Mouse (Mus musculus) left cerebral cortex, adult 18-20 months (tissue): ENCODE results near the gene Parp16. TPM values are rescaled to one million over a fixed set of nuclear protein-coding genes. Genes with fewer than 3 reads are reported as not detected.
A peak's percentile ranks its signal among the peaks of the same experiment; 100 is the strongest.
"Not testable (repeated sequence)": the region's sequence is repeated elsewhere in the genome, so short reads cannot be mapped to it uniquely, and the experiment has no call there.

Experiments used
- DNase-seq, 2 experiments: peaks; one replicate each; pipeline ENCODE4 v3.0.0; 2021 to 2022; ENCODE audit warnings: low spot score in 2 of 2, mixed read lengths in 1 of 2
- total RNA-seq, 2 experiments: library from RNA; stranded (reverse); gene quantifications; 2 replicates each; pipeline ENCODE4 v1.2.3; 2021

Gene Parp16
- total RNA-seq, 2 experiments from 2014 or later = 4.0 to 4.3 TPM

GRCm38 (mm10) chr9:65275810-65276530 is 80.8 kb downstream of the Parp16 start:
- no peak for DNase-seq

GRCm38 (mm10) chr9:65281536-65282151 is 86.5 kb downstream of the Parp16 start:
- peak in 1 of 2 experiments; percentile 16 for DNase-seq

DNA sequence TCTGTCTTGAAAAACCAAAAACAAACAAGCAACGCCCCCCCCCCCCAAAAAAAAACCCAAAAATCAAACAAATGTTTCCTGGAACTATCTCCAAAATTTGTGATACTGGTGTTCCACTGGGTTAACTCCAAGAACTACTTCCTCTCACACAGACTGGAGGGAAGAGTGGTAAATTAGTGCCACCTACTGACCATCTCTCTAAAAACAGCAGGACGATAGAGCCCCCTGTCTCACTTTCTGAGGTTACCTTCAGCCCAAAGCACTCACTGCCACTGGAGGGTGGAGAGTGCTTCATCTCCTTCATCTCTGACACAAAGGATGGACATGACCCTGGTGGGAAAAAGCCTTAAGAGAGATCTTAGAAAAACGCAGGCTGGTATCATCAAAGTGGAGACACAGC is 88.1 kb downstream of the Parp16 start:
- DNase-seq = peak; percentile 11 to 14

DNA sequence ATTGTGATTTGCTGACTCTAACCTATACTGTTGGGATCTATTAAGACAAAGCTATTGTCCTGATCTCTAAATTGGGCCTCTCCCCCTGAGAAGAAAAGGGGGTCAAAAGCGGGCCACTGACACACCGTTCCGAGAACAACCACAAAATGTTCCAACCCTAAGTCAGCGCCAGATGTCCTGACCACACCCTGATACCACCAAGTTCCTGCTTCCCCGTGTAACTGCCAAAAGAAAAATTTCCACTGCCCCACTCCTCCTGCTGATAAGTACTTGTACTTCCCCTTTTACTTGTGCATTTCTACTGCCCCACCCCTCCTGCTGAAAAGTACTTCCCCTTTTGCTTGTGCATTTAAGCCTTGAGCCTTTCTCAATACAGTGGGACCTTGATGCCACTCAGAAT is 93.1 kb downstream of the Parp16 start:
- not testable (repeated sequence) for DNase-seq

Other genes with a start within 250 kb of the Parp16 start
- under 1 TPM; 0.07 to 0.16 TPM for gene Slc24a1, start 243.7 kb upstream of the Parp16 start, total RNA-seq
- 10 to 100 TPM; 18.5 to 18.8 TPM for gene Ints14, start 234.4 kb upstream of the Parp16 start, total RNA-seq
- 100 to 1,000 TPM; 154 to 160 TPM for gene Hacd3, start 173.7 kb upstream of the Parp16 start, total RNA-seq
- 100 to 1,000 TPM; 164 to 169 TPM for gene Dpp8, start 162.9 kb upstream of the Parp16 start, total RNA-seq
- gene Igdcc4, start 93.9 kb upstream of the Parp16 start, total RNA-seq = 10 to 100 TPM; 28.0 to 30.6 TPM
- 1 to 10 TPM; 1.4 to 1.7 TPM for gene Igdcc3, start 54.2 kb upstream of the Parp16 start, total RNA-seq
- gene Cilp, start 69.8 kb downstream of the Parp16 start, total RNA-seq = not detected
- 10 to 100 TPM; 29.0 to 29.1 TPM for gene Clpx, start 98.9 kb downstream of the Parp16 start, total RNA-seq
- gene Pdcd7, start 150.8 kb downstream of the Parp16 start, total RNA-seq = 10 to 100 TPM; 27.1 to 30.6 TPM
- gene Ubap1l, start 165.7 kb downstream of the Parp16 start, total RNA-seq = 1 to 10 TPM; 4.0 to 5.2 TPM
- gene Kbtbd13, start 196.3 kb downstream of the Parp16 start, total RNA-seq = under 1 TPM in 1 of 2 experiments, not detected in 1; 0.16 TPM
- gene Rasl12, start 203.2 kb downstream of the Parp16 start, total RNA-seq = 1 to 10 TPM; 2.4 to 2.7 TPM
- gene Slc51b, start 227.6 kb downstream of the Parp16 start, total RNA-seq = not detected
- gene Mtfmt, start 240.4 kb downstream of the Parp16 start, total RNA-seq = 10 to 100 TPM; 15.4 to 16.5 TPM